Mouse (Mus musculus): Measurements from ENCODE around the gene Slco1c1.

GRCm38 (mm10) chr6:141567366-141567765 lies 43.2 kb downstream of the Slco1c1 start:
- no peak for TF ChIP-seq CTCF (IDR thresholded peaks at IDR 0.05; ENCODE audit: extremely low read depth, insufficient read depth, insufficient read length, insufficient replicate concordance)
- TF ChIP-seq POLR2A (IDR thresholded peaks at IDR 0.05; ENCODE audit: low read depth, low read length), result no peak
